Comparison of ENCODE assay signal across 8 mouse cellular contexts in genomic region chr5:100427276-100427675, GRCm38 (mm10). TPM values are rescaled to one million over a fixed set of nuclear protein-coding genes. Genes with fewer than 3 reads are reported as not detected.
DNase-seq lines count a peak whose midpoint lies in the region; ATAC-seq and TF ChIP-seq lines count a peak whose summit lies in the region.

No protein-coding gene starts in this region.

- TF ChIP-seq RAD21 in MEL (IDR thresholded peaks at IDR 0.05; ENCODE audit: low read depth, low read length), result no peak

- intact Hi-C loops in heart, postnatal 14 days (cut with DNase I), result loop anchor here (5.0 to 10.0 kb wide), 2 partner anchors 90 to 248 kb away; partner anchors contain the start of genes Cops4 and Coq2

- peak overlapping the region; percentile 55 for H3K4me3 ChIP-seq in heart, embryonic 16.5 days (ENCODE audit: low read length)
- peak overlapping the region in 1 of 2 experiments; percentile 51; a peak in 2 of 4 replicates for H3K4me3 ChIP-seq in MEL (ENCODE audit: control insufficient read depth in 1 of 2, insufficient read depth in 1 of 2, low read depth in 2 of 2, low read length in 2 of 2)
- peak overlapping the region; percentile 90 for H3K4me3 ChIP-seq in hindbrain, embryonic 14.5 days (replicated peaks; ENCODE audit: low read length)
- peak overlapping the region; percentile 67 for H3K4me3 ChIP-seq in midbrain, embryonic 13.5 days (replicated peaks)
- no peak overlapping the region for H3K4me3 ChIP-seq in thymus, adult 2 months (ENCODE audit: control insufficient read depth, insufficient read depth, low read length)

- H3K9me3 ChIP-seq in heart, embryonic 16.5 days (replicated peaks; ENCODE audit: control insufficient read depth, low read length), result no peaks in the 10 kb centered on the region
- no peaks in the 10 kb centered on the region for H3K9me3 ChIP-seq in MEL (replicated peaks; ENCODE audit: insufficient read depth, low read length)
- no peaks in the 10 kb centered on the region for H3K9me3 ChIP-seq in hindbrain, embryonic 14.5 days (ENCODE audit: control insufficient read depth, low read length)
- H3K9me3 ChIP-seq in midbrain, embryonic 13.5 days, result no peaks in the 10 kb centered on the region

- ATAC-seq in heart, embryonic 16.5 days (replicated peaks; ENCODE audit: extremely low read depth, insufficient read depth, low FRiP score), result no peak
- no peak for ATAC-seq in hindbrain, embryonic 14.5 days (ENCODE audit: low FRiP score)
- no peak for ATAC-seq in midbrain, embryonic 13.5 days
- no peak for ATAC-seq in cerebellum, adult (ENCODE audit: insufficient number of reproducible peaks, low FRiP score, low TSS enrichment)
- ATAC-seq in monocyte, adult 5-6 weeks (replicated peaks; ENCODE audit: insufficient number of reproducible peaks, low FRiP score, low TSS enrichment, poor library complexity, severe bottlenecking), result no peak

- 57% methylated on average over 9 of the region's 9 CpGs for WGBS in heart, embryonic 16.5 days
- 58% methylated on average over 9 of the region's 9 CpGs for WGBS in hindbrain, embryonic 14.5 days
- 57% methylated on average over 9 of the region's 9 CpGs for WGBS in midbrain, embryonic 13.5 days
- WGBS in thymus, adult 2 months, result 67% methylated on average over 9 of the region's 9 CpGs

- H3K9ac ChIP-seq in heart, embryonic 16.5 days (ENCODE audit: low read length), result peak overlapping the region; percentile 59
- peak overlapping the region; percentile 4; the same call in 1 of the 2 replicates for H3K9ac ChIP-seq in MEL (ENCODE audit: control insufficient read depth, low read depth, low read length, poor library complexity, severe bottlenecking)
- peak overlapping the region; percentile 98 for H3K9ac ChIP-seq in hindbrain, embryonic 14.5 days
- H3K9ac ChIP-seq in midbrain, embryonic 13.5 days (replicated peaks), result peak overlapping the region; percentile 88

- TF ChIP-seq POLR2A in MEL (IDR thresholded peaks at IDR 0.05; ENCODE audit: control insufficient read depth in 1 of 2, insufficient read depth in 1 of 2, low read depth in 1 of 2, low read length in 2 of 2, poor library complexity in 1 of 2), result no peak
- no peak for TF ChIP-seq POLR2A in thymus, adult 2 months (IDR thresholded peaks at IDR 0.05; ENCODE audit: control insufficient read depth, extremely low read depth, insufficient read depth, low read length, poor library complexity)

- peaks cover 35% of the 10 kb centered on the region for H3K4me1 ChIP-seq in heart, embryonic 16.5 days (ENCODE audit: control insufficient read depth, insufficient read depth, low read length)
- H3K4me1 ChIP-seq in MEL (ENCODE audit: control insufficient read depth in 1 of 2, insufficient read depth in 2 of 2, low read length in 2 of 2), result peaks cover 13 to 40% of the 10 kb centered on the region in 2 experiments
- peaks cover 46% of the 10 kb centered on the region for H3K4me1 ChIP-seq in hindbrain, embryonic 14.5 days (replicated peaks; ENCODE audit: control insufficient read depth, insufficient read depth, low read length)
- peaks cover 72% of the 10 kb centered on the region for H3K4me1 ChIP-seq in midbrain, embryonic 13.5 days (replicated peaks)
- peaks cover 15% of the 10 kb centered on the region for H3K4me1 ChIP-seq in thymus, adult 2 months (replicated peaks; ENCODE audit: control insufficient read depth, insufficient read depth, low read length)

- no peak for TF ChIP-seq EP300 in MEL (IDR thresholded peaks at IDR 0.05; ENCODE audit: low read depth in 1 of 2, low read length in 2 of 2)

- H3K27ac ChIP-seq in heart, embryonic 16.5 days (ENCODE audit: low read length), result no peak overlapping the region
- no peak overlapping the region for H3K27ac ChIP-seq in MEL (ENCODE audit: control insufficient read depth, low read depth, low read length)
- H3K27ac ChIP-seq in hindbrain, embryonic 14.5 days, result no peak overlapping the region
- H3K27ac ChIP-seq in midbrain, embryonic 13.5 days, result no peak overlapping the region
- H3K27ac ChIP-seq in thymus, adult 2 months (ENCODE audit: control insufficient read depth, insufficient read depth, low read length), result no peak overlapping the region

- H3K27me3 ChIP-seq in heart, embryonic 16.5 days (ENCODE audit: control insufficient read depth, insufficient read depth, low read length), result no peaks in the 10 kb centered on the region
- no peaks in the 10 kb centered on the region for H3K27me3 ChIP-seq in MEL (ENCODE audit: control insufficient read depth in 1 of 2, insufficient read depth in 2 of 2, low read length in 2 of 2)
- no peaks in the 10 kb centered on the region for H3K27me3 ChIP-seq in hindbrain, embryonic 14.5 days (ENCODE audit: control insufficient read depth, insufficient read depth, low read length)
- H3K27me3 ChIP-seq in midbrain, embryonic 13.5 days, result no peaks in the 10 kb centered on the region
- H3K27me3 ChIP-seq in thymus, adult 2 months (ENCODE audit: control insufficient read depth, insufficient read depth, low read length), result no peaks in the 10 kb centered on the region

- H3K4me2 ChIP-seq in heart, embryonic 16.5 days (ENCODE audit: low read depth, low read length), result peak overlapping the region; percentile 70
- peak overlapping the region; percentile 81 for H3K4me2 ChIP-seq in hindbrain, embryonic 14.5 days (replicated peaks)
- H3K4me2 ChIP-seq in midbrain, embryonic 13.5 days (replicated peaks), result peak overlapping the region; percentile 93

- peaks cover 47% of the 10 kb centered on the region for H3K79me2 ChIP-seq in MEL (ENCODE audit: control insufficient read depth, insufficient read depth, low read length, poor library complexity)

- peaks cover 23% of the 10 kb centered on the region for H3K36me3 ChIP-seq in heart, embryonic 16.5 days (ENCODE audit: control insufficient read depth, insufficient read depth)
- peaks cover 7 to 52% of the 10 kb centered on the region in 2 experiments for H3K36me3 ChIP-seq in MEL (ENCODE audit: control insufficient read depth in 1 of 2, insufficient read depth in 2 of 2, low read length in 2 of 2)
- peaks cover 57% of the 10 kb centered on the region for H3K36me3 ChIP-seq in hindbrain, embryonic 14.5 days (replicated peaks; ENCODE audit: control insufficient read depth, insufficient read depth)
- peaks cover 58% of the 10 kb centered on the region for H3K36me3 ChIP-seq in midbrain, embryonic 13.5 days
- H3K36me3 ChIP-seq in thymus, adult 2 months (ENCODE audit: control insufficient read depth, insufficient read depth, low read length), result peaks cover 6% of the 10 kb centered on the region; the same call in 1 of the 2 replicates

- TF ChIP-seq CTCF in MEL (IDR thresholded peaks at IDR 0.05 in 2 of 3, conservative IDR thresholded peaks at IDR 0.05 in 1 of 3; ENCODE audit: control insufficient read depth in 1 of 3, insufficient read depth in 1 of 3, low read depth in 2 of 3, low read length in 3 of 3, poor library complexity in 1 of 3, severe bottlenecking in 1 of 3), result no peak
- TF ChIP-seq CTCF in thymus, adult 2 months (IDR thresholded peaks at IDR 0.05; ENCODE audit: borderline replicate concordance, control insufficient read depth, extremely low read depth, insufficient read depth, low read length, poor library complexity), result no peak

- no peak for DNase-seq in heart, postnatal 14 days
- DNase-seq in MEL (ENCODE audit: low read depth, low spot score), result no peak
- no peak for DNase-seq in hindbrain, embryonic 14.5 days (ENCODE audit: low spot score)
- no peak for DNase-seq in thymus, adult 2 months

TF ChIP-seq in MEL, 35 proteins besides CTCF, POLR2A, EP300 and RAD21:
- TF ChIP-seq MYB (IDR thresholded peaks at IDR 0.05; ENCODE audit: low read depth, low read length), result no peak
- no peak for TF ChIP-seq TCF12 (IDR thresholded peaks at IDR 0.05; ENCODE audit: low read depth, low read length)
- TF ChIP-seq GATA1 (IDR thresholded peaks at IDR 0.05; ENCODE audit: low read depth, low read length), result no peak
- no peak for TF ChIP-seq SMC3 (IDR thresholded peaks at IDR 0.05; ENCODE audit: low read depth, low read length)
- no peak for TF ChIP-seq JUND (IDR thresholded peaks at IDR 0.05; ENCODE audit: low read depth, low read length)

RNA-seq across cellular contexts. Expression of gene Sec31a, which starts 11.2 kb away (rescaled TPM):
- polyA plus RNA-seq in heart, embryonic 16.5 days (2015; fragmentation: Nextera tagmentation; extraction: Ambion mirVana), result 149 and 150 TPM in 2 replicates
- total RNA-seq in heart, postnatal 14 days (2021), result 100 to 1,000 TPM; 114 to 118 TPM
- 60.5 and 61.2 TPM in 2 replicates for total RNA-seq in MEL (2012; rRNA removed)
- 100 to 1,000 TPM in 1 of 2 experiments, not detected in 1; 165 TPM for polyA plus RNA-seq in MEL (2012; ENCODE audit: insufficient read depth in 1 of 2, insufficient read length in 2 of 2, low read depth in 1 of 2, low replicate concordance in 2 of 2, missing spikeins in 1 of 2)
- polyA plus RNA-seq in hindbrain, embryonic 14.5 days (2014; fragmentation: Nextera tagmentation; extraction: Ambion mirVana), result 84.8 and 91.0 TPM in 2 replicates
- polyA plus RNA-seq in midbrain, embryonic 13.5 days (2015; fragmentation: Nextera tagmentation; extraction: Ambion mirVana), result 90.3 and 91.0 TPM in 2 replicates
- 63.0 to 72.7 TPM (median 72.6 TPM) in 3 replicates for total RNA-seq in monocyte, adult 5-6 weeks (2017)
- polyA plus RNA-seq in thymus, adult 2 months (2012; rRNA removed), result 222 and 264 TPM in 2 replicates

Comparison
In these comparisons a context has a peak if more than half of its experiments do, and no peak if none do; other contexts are left out.
1. H3K9ac ChIP-seq: peak in every context shown above with its lines; median percentile 98 in hindbrain, embryonic 14.5 days; 88 in midbrain, embryonic 13.5 days; 59 in heart, embryonic 16.5 days; 4 in MEL.